Mouse (Mus musculus): ENCODE measurements around the gene Mt1. TPM values are rescaled to one million over a fixed set of nuclear protein-coding genes. Genes with fewer than 3 reads are reported as not detected.
"Not testable (repeated sequence)": the region's sequence is repeated elsewhere in the genome, so short reads cannot be mapped to it uniquely, and the experiment has no call there.

Mt1 gene
- polyA plus RNA-seq, 1 experiment, result 987 TPM

GRCm38 (mm10) chr8:94156092-94156491, 22.8 kb upstream of the Mt1 start:
- no peak overlapping the region for H3K27ac ChIP-seq (replicated peaks; ENCODE audit: low read depth, low read length)
- H3K4me3 ChIP-seq (ENCODE audit: insufficient read depth, low read depth, low read length), result no peak overlapping the region
- H3K4me1 ChIP-seq (ENCODE audit: control insufficient read depth, insufficient read depth, insufficient read length, low read length), result no peaks in the 10 kb centered on the region

- H3K27ac ChIP-seq (replicated peaks; ENCODE audit: low read depth, low read length); H3K4me1 ChIP-seq (ENCODE audit: control insufficient read depth, insufficient read depth, insufficient read length, low read length); H3K4me3 ChIP-seq (ENCODE audit: insufficient read depth, low read depth, low read length): not testable (repeated sequence)
Measured at GRCm38 (mm10) chr8:94165772-94166171, 13.1 kb upstream of the Mt1 start.

DNA sequence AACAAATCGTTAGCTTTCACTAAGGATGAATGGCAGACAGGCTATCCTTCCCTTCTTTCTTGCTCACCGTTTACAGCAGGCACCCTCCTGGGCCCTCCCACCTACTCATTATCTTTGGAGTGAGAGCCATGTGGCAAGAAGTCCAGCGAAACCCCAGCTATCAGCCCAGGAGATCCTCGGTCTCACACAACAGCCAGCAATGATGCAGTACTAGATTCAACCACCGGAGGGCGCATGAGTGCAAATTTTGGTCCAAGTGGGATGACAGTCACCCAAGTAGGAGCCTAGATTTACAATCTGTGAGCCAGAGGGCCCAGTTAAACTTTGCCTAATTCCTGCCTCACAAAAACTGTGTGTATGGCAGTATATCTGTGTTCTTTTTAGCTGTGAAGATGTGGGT, 11.6 kb upstream of the Mt1 start:
- Histone ChIP-seq H3K4me3 (ENCODE audit: insufficient read depth, low read depth, low read length) (no peak overlapping the region), H3K4me1 (ENCODE audit: control insufficient read depth, insufficient read depth, insufficient read length, low read length) (peaks cover 3% of the 10 kb centered on the region; the same call in 1 of the 2 replicates), H3K27ac (replicated peaks; ENCODE audit: low read depth, low read length) (no peak overlapping the region)

- Histone ChIP-seq H3K4me3 (ENCODE audit: insufficient read depth, low read depth, low read length) (no peak overlapping the region), H3K4me1 (ENCODE audit: control insufficient read depth, insufficient read depth, insufficient read length, low read length) (peaks cover 3% of the 10 kb centered on the region; the same call in 1 of the 2 replicates), H3K27ac (replicated peaks; ENCODE audit: low read depth, low read length) (no peak overlapping the region)
Measured at GRCm38 (mm10) chr8:94169547-94169946, 9.3 kb upstream of the Mt1 start.

- Histone ChIP-seq H3K4me1 (ENCODE audit: control insufficient read depth, insufficient read depth, insufficient read length, low read length) (peaks cover 3% of the 10 kb centered on the region; the same call in 1 of the 2 replicates), H3K27ac (replicated peaks; ENCODE audit: low read depth, low read length) (peak overlapping the region; percentile 16), H3K4me3 (ENCODE audit: insufficient read depth, low read depth, low read length) (peak overlapping the region; percentile 48)
Measured at GRCm38 (mm10) chr8:94171321-94171755, 7.5 kb upstream of the Mt1 start.

DNA sequence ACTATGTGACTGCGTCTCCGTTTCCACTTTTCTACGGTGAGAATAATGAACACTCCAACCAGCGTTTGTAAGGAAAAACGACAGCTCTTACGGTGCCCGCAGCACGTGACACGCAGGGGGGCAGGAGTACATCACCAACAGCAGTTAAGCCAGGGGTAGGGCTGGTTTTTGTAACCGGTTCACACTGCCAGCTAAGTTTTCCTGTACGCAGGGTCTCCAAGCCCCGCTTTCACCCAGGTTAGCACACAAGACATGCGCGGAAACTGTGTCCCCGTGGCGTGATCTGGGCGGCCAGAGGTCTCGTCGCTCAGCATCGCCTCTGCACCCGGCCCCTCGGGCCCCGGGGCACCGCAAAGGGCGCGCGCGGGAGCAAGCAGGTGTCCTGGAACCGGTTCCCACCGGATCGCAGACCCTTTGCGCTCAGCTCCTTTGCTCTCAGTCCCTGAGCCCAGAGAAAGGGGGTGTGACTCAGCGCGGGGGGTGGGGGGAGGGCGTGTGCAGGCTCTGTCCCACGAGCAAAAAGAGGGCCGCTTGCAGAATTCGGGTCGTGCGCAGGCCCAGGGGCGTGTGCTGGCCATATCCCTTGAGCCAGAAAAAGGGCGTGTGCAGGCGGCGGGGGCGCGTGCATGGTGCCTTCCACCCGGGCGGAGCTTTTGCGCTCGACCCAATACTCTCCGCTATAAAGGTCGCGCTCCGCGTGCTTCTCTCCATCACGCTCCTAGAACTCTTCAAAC, 6.6 kb upstream of the Mt1 start, which contains the start of gene Mt2:
Mt2 (plus strand) TSS at position 590 of the 734 bp plus-strand sequence.
- Histone ChIP-seq H3K4me3 (ENCODE audit: insufficient read depth, low read depth, low read length) (peak within 1 kb of the TSS; percentile 48), H3K4me1 (ENCODE audit: control insufficient read depth, insufficient read depth, insufficient read length, low read length) (peaks cover 3% of the 10 kb centered on the region; the same call in 1 of the 2 replicates), H3K27ac (replicated peaks; ENCODE audit: low read depth, low read length) (no peak within 1 kb of the TSS)

- no peak overlapping the region for H3K27ac ChIP-seq (replicated peaks; ENCODE audit: low read depth, low read length)
- H3K4me1 ChIP-seq (ENCODE audit: control insufficient read depth, insufficient read depth, insufficient read length, low read length), result peaks cover 3% of the 10 kb centered on the region; the same call in 1 of the 2 replicates
- peak overlapping the region; percentile 48 for H3K4me3 ChIP-seq (ENCODE audit: insufficient read depth, low read depth, low read length)
Measured at GRCm38 (mm10) chr8:94172809-94173732, 5.8 kb upstream of the Mt1 start.

DNA sequence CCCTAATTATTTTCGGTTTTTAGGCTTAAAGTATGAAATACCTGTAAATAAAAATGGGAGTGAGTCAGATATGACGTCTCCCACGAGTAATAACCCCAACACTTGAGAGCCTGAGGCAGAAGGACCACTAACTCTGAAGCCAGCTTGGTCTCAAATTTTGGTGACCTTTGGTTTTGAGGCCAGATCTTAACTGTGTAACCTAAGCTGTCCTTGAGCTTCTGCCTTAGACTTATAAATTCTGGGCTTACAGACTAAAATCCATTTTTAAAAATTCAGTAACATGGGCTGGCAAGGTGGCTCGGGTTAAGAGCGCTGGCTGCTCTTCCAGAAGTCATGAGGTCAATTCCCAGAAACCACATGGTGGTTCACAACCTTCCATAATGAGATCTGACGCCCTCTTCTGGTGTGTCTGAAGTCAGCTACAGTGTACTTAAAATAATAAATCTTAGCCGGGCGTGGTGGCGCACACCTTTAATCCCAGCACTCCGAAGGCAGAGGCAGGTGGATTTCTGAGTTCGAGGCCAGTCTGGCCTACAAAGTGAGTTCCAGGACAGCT, 5.0 kb upstream of the Mt1 start:
- no peak overlapping the region for H3K4me3 ChIP-seq (ENCODE audit: insufficient read depth, low read depth, low read length)
- no peak overlapping the region for H3K27ac ChIP-seq (replicated peaks; ENCODE audit: low read depth, low read length)
- H3K4me1 ChIP-seq (ENCODE audit: control insufficient read depth, insufficient read depth, insufficient read length, low read length), result peaks cover 3% of the 10 kb centered on the region; the same call in 1 of the 2 replicates

DNA sequence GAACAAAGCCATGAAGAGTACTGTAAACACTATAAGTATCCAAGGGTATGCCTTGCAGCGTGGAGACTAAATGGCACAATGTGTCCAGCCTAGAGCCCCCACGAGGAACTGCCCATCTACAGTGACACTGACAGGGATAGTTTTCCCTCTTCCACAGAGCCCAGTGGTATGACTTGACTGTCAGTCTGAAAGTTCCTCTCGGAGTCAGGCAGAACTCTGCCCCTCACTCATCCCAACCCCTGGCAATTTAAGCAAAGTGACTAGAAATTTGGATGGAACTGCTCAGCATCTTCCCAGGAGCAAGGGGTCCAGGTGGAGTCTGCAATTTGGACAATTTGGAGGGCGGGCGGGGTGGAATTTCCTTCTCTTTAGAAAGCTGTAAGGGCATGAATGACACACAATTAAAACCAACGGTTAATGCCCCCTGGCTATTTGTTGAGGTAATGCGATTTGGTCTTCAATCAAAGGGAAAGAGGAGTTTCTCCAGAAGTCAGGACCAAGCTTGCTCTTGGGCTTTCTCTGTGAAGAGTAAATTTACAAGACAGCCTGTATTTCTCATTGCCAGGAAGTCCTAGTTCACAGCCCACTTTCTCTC, 4.2 kb upstream of the Mt1 start:
- H3K4me1 ChIP-seq (ENCODE audit: control insufficient read depth, insufficient read depth, insufficient read length, low read length), result peaks cover 3% of the 10 kb centered on the region; the same call in 1 of the 2 replicates
- no peak overlapping the region for H3K4me3 ChIP-seq (ENCODE audit: insufficient read depth, low read depth, low read length)
- no peak overlapping the region for H3K27ac ChIP-seq (replicated peaks; ENCODE audit: low read depth, low read length)

- H3K4me3 ChIP-seq (ENCODE audit: insufficient read depth, low read depth, low read length), result no peak overlapping the region
- no peak overlapping the region for H3K27ac ChIP-seq (replicated peaks; ENCODE audit: low read depth, low read length)
- H3K4me1 ChIP-seq (ENCODE audit: control insufficient read depth, insufficient read depth, insufficient read length, low read length), result peaks cover 5% of the 10 kb centered on the region; the same call in 1 of the 2 replicates
Measured at GRCm38 (mm10) chr8:94177716-94178390, 1.0 kb upstream of the Mt1 start.

- Histone ChIP-seq H3K4me1 (ENCODE audit: control insufficient read depth, insufficient read depth, insufficient read length, low read length) (peaks cover 5% of the 10 kb centered on the region; the same call in 1 of the 2 replicates), H3K4me3 (ENCODE audit: insufficient read depth, low read depth, low read length) (peak overlapping the region; percentile 72), H3K27ac (replicated peaks; ENCODE audit: low read depth, low read length) (peak overlapping the region; percentile 88)
Measured at GRCm38 (mm10) chr8:94179713-94180560, 1.1 kb downstream of the Mt1 start.

DNA sequence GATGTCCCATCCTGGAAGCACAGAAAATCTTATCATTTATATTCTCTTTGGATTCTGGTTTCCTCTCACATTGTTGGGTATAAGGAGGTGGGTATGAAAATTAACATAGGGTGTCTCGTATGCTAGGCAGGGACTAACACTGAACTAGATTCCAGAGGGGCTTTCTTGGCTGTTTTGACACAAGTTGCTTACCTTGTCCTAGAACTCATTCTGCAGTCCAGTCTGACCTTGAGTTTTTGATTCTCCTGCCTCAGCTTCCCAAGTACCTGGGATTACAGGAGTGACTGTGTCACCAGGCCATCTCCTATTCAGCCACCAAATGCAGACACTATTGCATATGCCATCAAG, 1.7 kb downstream of the Mt1 start:
- no peak overlapping the region for H3K27ac ChIP-seq (replicated peaks; ENCODE audit: low read depth, low read length)

DNA sequence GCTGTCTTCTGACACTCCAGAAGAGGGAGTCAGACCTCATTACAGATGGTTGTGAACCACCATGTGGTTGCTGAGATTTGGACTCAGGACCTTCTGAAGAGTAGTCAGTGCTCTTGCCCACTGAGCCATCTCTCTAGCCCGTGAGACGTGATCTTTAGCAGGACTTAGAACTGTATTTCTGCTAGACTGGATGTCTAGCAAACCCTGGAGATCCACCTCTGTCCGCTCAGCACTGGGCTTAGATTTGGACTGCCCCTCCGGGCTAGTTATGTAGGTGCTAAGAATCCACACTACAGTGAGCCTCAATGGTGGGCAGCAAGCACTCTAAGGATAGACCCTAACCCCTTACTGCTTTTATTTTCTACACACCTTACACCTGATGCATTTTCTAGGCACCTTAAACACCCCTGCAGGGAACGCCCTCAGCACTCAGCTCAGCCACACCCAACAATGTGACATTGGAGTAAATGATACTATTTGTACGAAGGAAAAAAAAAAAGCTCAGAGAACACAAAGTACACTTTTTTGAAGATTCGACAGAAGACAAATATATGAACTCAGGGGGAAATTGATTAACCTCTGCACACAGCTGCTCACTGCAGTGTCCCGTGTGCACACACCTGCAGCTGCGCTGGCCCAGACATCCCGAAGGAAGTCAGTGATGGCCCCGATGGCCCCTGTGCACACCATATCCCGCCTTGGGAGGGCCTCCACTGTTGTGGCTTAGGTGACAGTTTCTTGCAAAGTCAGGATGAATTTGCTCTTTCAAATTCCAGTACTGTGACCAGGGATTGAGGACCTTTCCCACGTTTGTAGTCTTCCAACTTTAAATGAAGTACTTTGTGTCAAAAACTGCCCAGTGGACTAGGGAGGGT, 3.4 kb downstream of the Mt1 start:
- H3K27ac ChIP-seq (replicated peaks; ENCODE audit: low read depth, low read length), result no peak overlapping the region
- peak overlapping the region; percentile 58 for H3K4me3 ChIP-seq (ENCODE audit: insufficient read depth, low read depth, low read length)
- H3K4me1 ChIP-seq (ENCODE audit: control insufficient read depth, insufficient read depth, insufficient read length, low read length), result peaks cover 5% of the 10 kb centered on the region; the same call in 1 of the 2 replicates

More for the DNA sequence above, 1.7 kb downstream of the Mt1 start:
- Histone ChIP-seq H3K4me3 (ENCODE audit: insufficient read depth, low read depth, low read length) (peak overlapping the region; percentile 72; the same call in 1 of the 2 replicates), H3K4me1 (ENCODE audit: control insufficient read depth, insufficient read depth, insufficient read length, low read length) (peaks cover 5% of the 10 kb centered on the region; the same call in 1 of the 2 replicates)

All from brown adipose tissue, adult 24 weeks (tissue).